Mouse (Mus musculus) lung, embryonic 14.5 days (tissue): ENCODE results near the gene 6030445D17Rik. TPM values are rescaled to one million over a fixed set of nuclear protein-coding genes. Genes with fewer than 3 reads are reported as not detected.

ENCODE experiments used
- ATAC-seq: fragments of 200-750 bp; cut with Nextera tagmentation; 2 replicates; pipeline ENCODE4 v1.8.0; 2017; ENCODE audit warnings: mild to moderate bottlenecking, moderate TSS enrichment, moderate library complexity; ENCODE audit not compliant: insufficient read depth
- DNase-seq: peaks from one replicate; pipeline ENCODE4 v3.0.0-alpha.2; 2015
- H3K27ac ChIP-seq: fragments of 300-500 bp; sonication (generic); 2 replicates; pipeline ENCODE4 v1.5.1; 2014; ENCODE audit warnings: low read depth, mild to moderate bottlenecking, moderate library complexity
- H3K27me3 ChIP-seq: fragments of 300-500 bp; sonication (generic); 2 replicates; pipeline ENCODE4 v1.6.1; 2014; ENCODE audit warnings: low read length, control low read depth; ENCODE audit not compliant: insufficient read depth
- H3K36me3 ChIP-seq: fragments of 300-500 bp; sonication (generic); 2 replicates; pipeline ENCODE4 v1.6.1; 2014; ENCODE audit warnings: control low read depth; ENCODE audit not compliant: insufficient read depth
- H3K4me1 ChIP-seq: fragments of 300-500 bp; sonication (generic); 2 replicates; pipeline ENCODE4 v1.6.1; 2014; ENCODE audit warnings: antibody characterized with exemption, control low read depth; ENCODE audit not compliant: insufficient read depth
- H3K4me2 ChIP-seq: fragments of 300-500 bp; sonication (generic); 2 replicates; pipeline ENCODE4 v1.6.1; 2014; ENCODE audit warnings: mild to moderate bottlenecking
- H3K4me3 ChIP-seq: fragments of 300-500 bp; sonication (generic); 2 replicates; pipeline ENCODE4 v1.5.1; 2014; ENCODE audit warnings: low read depth, low read length
- H3K9ac ChIP-seq: fragments of 300-500 bp; sonication (generic); 2 replicates; pipeline ENCODE4 v1.6.1; 2014
- H3K9me3 ChIP-seq: fragments of 300-500 bp; sonication (generic); 2 replicates; pipeline ENCODE4 v1.6.1; 2016; ENCODE audit warnings: low read depth, low read length, control low read depth
- CTCF ChIP-seq: IDR thresholded peaks from 2 replicates; pipeline ENCODE4 v1.5.1; 2016; ENCODE audit warnings: antibody characterized with exemption, low read depth
- WGBS: fragments of 180-500 bp; shearing (Covaris S2); extraction: QIAGEN DNeasy Blood & Tissue Kit; methylation state at CpG from one replicate; pipeline ENCODE4 v1.1.7; 2014; 5-methylcytosine and 5-hydroxymethylcytosine counted together
- polyA plus RNA-seq: library from polyadenylated mRNA; unstranded; fragments of >200 nt; fragmentation: Nextera tagmentation; extraction: Ambion mirVana; gene quantifications from 2 replicates; pipeline ENCODE4 v1.2.1, GENCODE M21; 2014

Gene 6030445D17Rik
- polyA plus RNA-seq, 1 experiment from 2014 or later = 0.30 TPM

DNA sequence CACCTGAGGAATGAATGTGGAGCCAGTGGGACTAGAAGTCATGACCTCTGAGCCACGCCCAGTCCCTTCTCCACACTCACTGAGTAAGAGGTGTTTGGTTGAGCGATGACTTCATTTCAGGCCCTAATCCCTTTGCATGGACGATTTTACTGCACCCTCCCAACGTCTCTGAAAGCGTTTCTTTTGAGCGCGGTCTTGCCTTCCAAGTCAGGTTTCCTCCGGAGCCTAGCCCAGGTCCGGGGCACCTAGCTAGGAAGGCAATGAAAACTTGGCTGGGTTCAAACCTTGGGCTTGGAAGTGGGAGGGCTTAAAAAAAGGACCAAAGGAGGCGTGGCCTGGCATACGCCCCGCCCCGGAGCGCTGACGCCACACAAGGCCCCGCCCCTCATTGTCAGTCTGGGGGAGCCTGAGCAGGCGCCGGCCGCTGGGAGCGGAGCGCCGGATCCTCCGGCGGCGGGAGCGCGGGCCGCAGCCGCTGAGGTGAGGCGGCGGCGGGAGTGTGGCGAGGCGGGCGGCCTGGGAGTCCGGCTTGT lies 7.4 kb downstream of the 6030445D17Rik start, which contains the start of gene Luzp1:
TSS of gene Luzp1 (plus strand) at position 391 of the 533 bp plus-strand sequence.
- H3K27me3 ChIP-seq = no peaks in the 10 kb centered on the region; the same call in 1 of the 2 replicates
- no peaks in the 10 kb centered on the region for H3K9me3 ChIP-seq
- WGBS = 1% methylated on average over 36 of the region's 36 CpGs
- peak within 1 kb of the TSS; percentile 90 for H3K9ac ChIP-seq
- DNase-seq (peak; percentile 95), ATAC-seq (peak; percentile 93)
- H3K27ac ChIP-seq = peak within 1 kb of the TSS; percentile 96
- H3K4me1 ChIP-seq = peaks cover 11% of the 10 kb centered on the region; the same call in 1 of the 2 replicates
- no peaks in the 10 kb centered on the region for H3K36me3 ChIP-seq
- TF ChIP-seq CTCF = no peak
- peak within 1 kb of the TSS; percentile 89 for H3K4me3 ChIP-seq
- H3K4me2 ChIP-seq = peak within 1 kb of the TSS; percentile 66

DNA sequence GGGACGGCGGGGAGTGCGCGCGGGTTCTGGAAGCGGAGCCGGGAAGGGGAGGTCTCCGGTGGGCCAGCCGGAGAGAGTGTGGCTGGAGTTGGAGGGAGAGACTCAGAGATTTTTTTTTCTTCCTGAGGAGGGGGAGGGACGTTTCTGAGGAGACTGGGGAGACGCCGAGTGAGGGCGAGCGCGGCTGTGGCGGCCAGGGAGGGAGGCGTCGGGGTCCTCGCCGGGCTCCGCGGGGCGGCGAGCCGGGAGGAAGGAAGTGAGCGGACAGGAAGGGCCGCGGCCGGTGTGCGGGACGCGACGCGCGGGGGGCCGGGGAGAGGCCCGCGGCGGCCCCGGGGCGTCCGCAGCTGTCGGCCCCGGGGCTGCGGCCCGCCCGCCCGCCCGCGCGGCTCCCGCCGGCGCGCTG lies 7.9 kb downstream of the 6030445D17Rik start:
- Histone ChIP-seq H3K36me3 (no peaks in the 10 kb centered on the region), H3K27me3 (no peaks in the 10 kb centered on the region; the same call in 1 of the 2 replicates), H3K9me3 (no peaks in the 10 kb centered on the region), H3K27ac (peak overlapping the region; percentile 96), H3K9ac (peak overlapping the region; percentile 90), H3K4me2 (peak overlapping the region; percentile 66), H3K4me1 (peaks cover 11% of the 10 kb centered on the region; the same call in 1 of the 2 replicates), H3K4me3 (peak overlapping the region; percentile 89)
- DNase-seq (peak; percentile 88), ATAC-seq (peak; percentile 91)
- TF ChIP-seq CTCF = no peak
- under 1% methylated on average over 50 of the region's 55 CpGs for WGBS

DNA sequence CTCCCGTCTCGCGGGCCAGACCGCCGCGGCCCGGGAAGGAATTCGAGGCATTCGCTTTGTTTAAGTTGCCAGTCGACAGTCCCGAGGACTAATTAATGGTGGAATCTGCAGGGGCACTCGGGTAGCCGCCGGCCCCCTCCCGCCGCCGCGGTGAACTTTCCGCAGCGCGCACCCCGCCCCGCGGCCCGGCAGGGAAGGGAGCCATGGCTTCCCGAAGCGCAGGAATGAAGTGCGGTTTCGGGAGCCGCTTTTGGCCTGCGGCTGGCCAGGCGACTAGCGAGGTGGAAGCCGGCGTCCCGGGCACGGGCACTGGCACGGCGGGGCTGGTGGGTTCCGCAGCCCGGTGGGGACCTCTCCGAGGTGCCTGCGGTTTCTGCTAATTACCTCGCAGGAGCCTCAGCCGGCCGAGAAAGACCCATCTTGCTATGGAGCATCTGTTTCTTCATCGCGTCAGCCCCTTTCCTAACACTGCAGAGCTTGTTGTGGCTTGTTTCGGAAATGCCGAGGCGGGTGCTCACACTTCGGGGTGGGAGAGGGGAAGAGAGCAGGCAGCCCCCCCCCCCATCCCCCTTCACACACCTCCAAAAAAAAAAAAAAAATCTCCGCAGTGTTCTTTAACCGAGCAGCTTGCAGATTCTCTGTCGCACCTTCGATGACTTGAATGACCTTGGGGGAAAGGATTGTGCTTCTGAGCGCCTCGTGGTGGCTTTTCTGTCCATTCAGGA lies 8.5 kb downstream of the 6030445D17Rik start:
- under 1% methylated on average over 52 of the region's 58 CpGs for WGBS
- DNase-seq (peak; percentile 64), ATAC-seq (peak; percentile 36)
- TF ChIP-seq CTCF = no peak
- H3K9ac ChIP-seq = peak overlapping the region; percentile 90
- no peaks in the 10 kb centered on the region; the same call in 1 of the 2 replicates for H3K27me3 ChIP-seq
- no peaks in the 10 kb centered on the region for H3K9me3 ChIP-seq
- peak overlapping the region; percentile 96 for H3K27ac ChIP-seq
- no peaks in the 10 kb centered on the region for H3K36me3 ChIP-seq
- H3K4me3 ChIP-seq = peak overlapping the region; percentile 89
- peak overlapping the region; percentile 66 for H3K4me2 ChIP-seq
- H3K4me1 ChIP-seq = peaks cover 11% of the 10 kb centered on the region; the same call in 1 of the 2 replicates

DNA sequence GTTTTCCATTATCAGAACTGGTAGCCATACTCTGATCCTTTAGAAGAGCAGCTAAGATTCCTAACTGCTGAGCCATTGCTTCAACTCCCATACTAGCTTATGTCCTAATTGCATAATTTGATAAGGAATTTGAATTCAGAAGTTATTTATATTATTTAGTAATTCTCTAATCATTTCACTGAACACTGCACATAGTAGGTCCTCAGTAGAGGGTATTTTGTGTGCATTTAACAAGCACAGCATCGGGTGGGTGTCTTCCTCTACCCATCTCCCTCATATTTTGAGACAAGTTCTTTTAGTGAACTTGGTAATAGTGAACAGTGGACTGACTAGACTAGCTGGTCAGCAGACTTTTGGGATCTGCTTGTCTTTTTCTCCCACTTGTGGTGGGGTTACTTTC lies 14.6 kb downstream of the 6030445D17Rik start:
- H3K4me3 ChIP-seq = no peak overlapping the region
- DNase-seq = no peak
- no peaks in the 10 kb centered on the region for H3K27me3 ChIP-seq
- no peak for ATAC-seq
- peaks cover 4% of the 10 kb centered on the region; the same call in 1 of the 2 replicates for H3K4me1 ChIP-seq
- no peak for TF ChIP-seq CTCF
- no peak overlapping the region for H3K4me2 ChIP-seq
- no peaks in the 10 kb centered on the region for H3K36me3 ChIP-seq
- H3K27ac ChIP-seq = no peak overlapping the region
- WGBS = 95% methylated on average over 1 of the region's 1 CpGs
- H3K9me3 ChIP-seq = no peaks in the 10 kb centered on the region
- no peak overlapping the region for H3K9ac ChIP-seq

DNA sequence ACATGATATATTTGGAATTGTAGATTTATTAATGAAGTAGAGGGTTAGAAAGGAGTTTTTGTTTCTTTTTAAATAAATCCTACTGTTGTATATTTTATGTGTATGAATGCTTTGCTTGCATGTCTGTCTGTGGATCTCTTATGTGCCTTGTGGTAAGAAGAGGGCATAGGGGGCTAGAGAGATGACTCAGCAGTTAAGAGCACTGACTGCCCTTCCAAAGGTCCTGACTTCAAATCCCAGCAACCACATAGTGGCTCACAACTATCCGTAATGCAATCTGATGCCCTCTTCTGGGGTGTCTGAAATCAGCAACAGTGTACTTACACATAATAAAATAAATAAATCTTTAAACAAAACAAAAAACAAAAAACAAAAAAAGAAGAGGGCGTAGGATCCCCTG lies 24.5 kb downstream of the 6030445D17Rik start:
- WGBS = 75% methylated on average over 2 of the region's 2 CpGs
- no peak for TF ChIP-seq CTCF

DNA sequence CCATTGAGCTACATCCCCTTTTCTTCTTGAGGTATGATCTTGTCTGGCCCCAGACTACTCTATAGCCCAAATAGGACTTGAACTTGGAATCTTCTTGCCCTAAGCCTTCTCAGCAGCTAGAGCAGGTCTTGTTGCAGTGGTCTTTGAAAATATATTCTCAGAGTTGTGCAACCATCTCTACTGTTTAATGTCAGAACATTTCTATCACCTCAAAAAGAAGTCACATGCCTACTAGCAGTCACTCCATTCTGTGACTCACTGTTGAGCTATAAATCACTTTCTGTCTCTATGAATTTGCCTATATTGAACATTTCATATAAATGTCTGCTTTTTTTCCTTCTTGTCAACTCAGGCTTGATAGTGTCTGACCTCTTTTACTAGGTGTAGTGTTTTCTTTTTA lies 33.9 kb downstream of the 6030445D17Rik start:
- no peak overlapping the region for H3K4me3 ChIP-seq
- H3K9me3 ChIP-seq = no peaks in the 10 kb centered on the region
- no peak overlapping the region for H3K4me2 ChIP-seq
- ATAC-seq (no peak), DNase-seq (no peak)
- no peak for TF ChIP-seq CTCF
- no peak overlapping the region for H3K27ac ChIP-seq
- H3K9ac ChIP-seq = no peak overlapping the region
- no peaks in the 10 kb centered on the region for H3K27me3 ChIP-seq
- no peaks in the 10 kb centered on the region; the same call in 1 of the 2 replicates for H3K4me1 ChIP-seq
- no peaks in the 10 kb centered on the region for H3K36me3 ChIP-seq

More for the DNA sequence above, 24.5 kb downstream of the 6030445D17Rik start:
- H3K4me2 ChIP-seq = no peak overlapping the region
- H3K9me3 ChIP-seq = no peaks in the 10 kb centered on the region
- no peak for ATAC-seq
- no peak overlapping the region for H3K9ac ChIP-seq
- H3K4me3 ChIP-seq = no peak overlapping the region
- no peaks in the 10 kb centered on the region for H3K4me1 ChIP-seq
- no peaks in the 10 kb centered on the region for H3K36me3 ChIP-seq
- no peak overlapping the region for H3K27ac ChIP-seq
- DNase-seq = no peak
- H3K27me3 ChIP-seq = no peaks in the 10 kb centered on the region
